Mouse (Mus musculus) E14TG2a.4 (cell line): ENCODE data around the gene Jph3.

Experiments used
- CTCF ChIP-seq: conservative IDR thresholded peaks from 2 replicates; pipeline ENCODE4 v1.5.1; 2014; ENCODE audit warnings: low read length
- NANOG ChIP-seq: IDR thresholded peaks from 2 replicates; pipeline ENCODE4 v1.6.1; 2014; ENCODE audit warnings: borderline replicate concordance, low read length, mixed read lengths
- POU5F1 ChIP-seq: IDR thresholded peaks from 2 replicates; pipeline ENCODE4 v1.6.1; 2014; ENCODE audit warnings: low read length, borderline replicate concordance

- TF ChIP-seq CTCF = no peak
- no peak for TF ChIP-seq POU5F1
- TF ChIP-seq NANOG = no peak
These were observed 33.7 kb downstream of the Jph3 start for GRCm38 (mm10) chr8:121762999-121763699.
